Mouse (Mus musculus) lung, adult 2 months (tissue): Measurements from ENCODE around the gene Per2. TPM values are rescaled to one million over a fixed set of nuclear protein-coding genes. Genes with fewer than 3 reads are reported as not detected.
A peak's percentile ranks its signal among the peaks of the same experiment; 100 is the strongest.

ENCODE experiments used
- DNase-seq: peaks from one replicate; pipeline ENCODE4 v3.0.0; 2022
- H3K4me1 ChIP-seq: fragments of 200-500 bp; 2 replicates; pipeline ENCODE4 v1.6.1; 2011; ENCODE audit warnings: low read length; ENCODE audit not compliant: control insufficient read depth, insufficient read depth
- H3K4me3 ChIP-seq: fragments of 200-500 bp; replicated peaks from 2 replicates; pipeline ENCODE3; 2011; ENCODE audit warnings: low read depth, mild to moderate bottlenecking, control low read depth, low read length; ENCODE audit errors: extremely low read depth
- CTCF ChIP-seq: fragments of 200-500 bp; IDR thresholded peaks from 2 replicates; pipeline ENCODE4 v1.5.1; 2011; ENCODE audit warnings: mild to moderate bottlenecking, low read length, control low read depth; ENCODE audit not compliant: insufficient read depth
- POLR2A ChIP-seq: fragments of 200-500 bp; IDR thresholded peaks from 2 replicates; pipeline ENCODE4 v1.6.1; 2011; ENCODE audit warnings: low read depth, mild to moderate bottlenecking, control low read depth, low read length, borderline replicate concordance; ENCODE audit errors: extremely low read depth
- WGBS: fragments of 180-500 bp; shearing (Covaris S2); methylation state at CpG from one replicate; pipeline ENCODE4 v1.1.7; 2018; 5-methylcytosine and 5-hydroxymethylcytosine counted together
- polyA plus RNA-seq: library from polyadenylated mRNA; depleted of rRNA; stranded (reverse); fragments of >200 nt; gene quantifications from 2 replicates; pipeline ENCODE4 v1.2.3, GENCODE M21; 2012

The Per2 gene
- polyA plus RNA-seq, 1 experiment: 6.9 TPM

- no peak for TF ChIP-seq POLR2A
- TF ChIP-seq CTCF: no peak
- H3K4me1 ChIP-seq: peaks cover 2% of the 10 kb centered on the region; the same call in 1 of the 2 replicates
- 88% methylated on average over 13 of the region's 13 CpGs for WGBS
- no peak for DNase-seq
- H3K4me3 ChIP-seq: no peak overlapping the region
Measured at GRCm38 (mm10) chr1:91463336-91463995, 4.3 kb upstream of the Per2 start.

- TF ChIP-seq POLR2A: no peak
- TF ChIP-seq CTCF: no peak
- DNase-seq: no peak
- WGBS: 47% methylated on average over 4 of the region's 4 CpGs
- Histone ChIP-seq H3K4me1 (peaks cover 18% of the 10 kb centered on the region), H3K4me3 (no peak overlapping the region)
Measured at GRCm38 (mm10) chr1:91460564-91460963, 1.4 kb upstream of the Per2 start.

GRCm38 (mm10) chr1:91460069-91460468 is 945 bp upstream of the Per2 start:
- Histone ChIP-seq H3K4me1 (peaks cover 20% of the 10 kb centered on the region), H3K4me3 (no peak overlapping the region)
- WGBS: 33% methylated on average over 7 of the region's 7 CpGs
- TF ChIP-seq CTCF: no peak
- no peak for TF ChIP-seq POLR2A
- DNase-seq: no peak

DNA sequence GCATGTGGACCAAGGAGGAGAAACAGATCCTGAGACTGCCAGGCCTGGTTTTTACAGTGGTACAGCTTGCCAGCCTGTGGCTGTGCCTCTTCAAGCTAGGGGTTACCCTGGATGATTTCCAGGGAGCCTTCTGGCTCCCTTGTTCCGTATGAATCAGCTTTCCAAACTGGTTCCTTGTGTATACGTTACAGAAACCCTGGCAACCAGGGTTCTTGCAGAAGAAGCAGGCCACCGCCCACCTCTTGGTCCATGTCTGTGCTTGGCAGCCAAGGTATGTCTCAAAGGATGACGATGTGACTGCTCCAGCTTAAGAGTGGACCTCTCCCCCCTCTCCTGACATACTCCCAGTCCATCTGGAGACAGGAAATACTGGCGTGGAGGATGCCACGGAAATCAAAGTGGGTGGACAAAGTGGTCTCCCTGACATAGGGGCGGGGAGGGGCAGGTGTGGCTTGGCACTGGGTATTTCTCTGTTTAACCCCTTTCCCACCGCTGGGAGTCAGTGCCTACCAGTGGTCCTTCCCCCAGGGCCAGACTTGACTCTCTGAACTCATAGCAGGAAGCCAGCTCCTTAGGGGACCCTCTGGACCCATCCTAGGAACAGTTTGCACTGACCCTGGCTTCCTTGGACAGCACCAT is 782 bp downstream of the Per2 start:
- 5% methylated on average over 8 of the region's 8 CpGs for whole genome bisulfite sequencing
- peaks cover 27% of the 10 kb centered on the region for H3K4me1 ChIP-seq
- TF ChIP-seq CTCF: no peak
- TF ChIP-seq POLR2A: peak; percentile 34; the same call in 1 of the 2 replicates
- peak overlapping the region; percentile 93 for H3K4me3 ChIP-seq
- DNase-seq: peak; percentile 74

GRCm38 (mm10) chr1:91457698-91458097 is 1.4 kb downstream of the Per2 start:
- Histone ChIP-seq H3K4me1 (peaks cover 27% of the 10 kb centered on the region), H3K4me3 (peak overlapping the region; percentile 44)
- peak; percentile 47 for DNase-seq
- 21% methylated on average over 5 of the region's 5 CpGs for WGBS
- 0 out of 2 replicates have a peak, but pooled peaks have one; percentile 9 for TF ChIP-seq POLR2A
- TF ChIP-seq CTCF: no peak

DNA sequence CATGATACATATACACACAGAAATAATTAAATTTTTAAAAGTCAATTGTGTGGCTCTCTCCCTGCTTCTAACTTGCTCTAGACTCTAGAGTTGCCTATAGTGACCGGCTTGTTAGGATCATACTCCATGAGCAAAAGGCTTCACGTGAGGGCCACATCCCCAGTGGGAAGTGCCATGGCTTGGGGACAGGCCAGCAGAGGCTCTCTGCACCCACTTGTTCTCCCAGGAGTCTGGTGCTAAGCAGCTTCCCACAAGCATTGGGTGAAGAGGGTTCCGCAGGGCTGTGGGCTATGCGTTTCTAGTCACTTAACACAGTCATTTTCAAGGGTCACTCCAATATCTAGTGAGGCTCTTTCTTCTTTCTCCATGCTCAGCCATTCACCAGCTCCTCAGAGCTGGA is 2.0 kb downstream of the Per2 start:
- no peak overlapping the region for H3K4me3 ChIP-seq
- H3K4me1 ChIP-seq: peaks cover 28% of the 10 kb centered on the region
- WGBS: 63% methylated on average over 4 of the region's 4 CpGs
- DNase-seq: peak; percentile 57
- TF ChIP-seq CTCF (no peak), POLR2A (peak; percentile 32; the same call in 1 of the 2 replicates)

GRCm38 (mm10) chr1:91456301-91456801 is 2.8 kb downstream of the Per2 start:
- DNase-seq: peak; percentile 80
- WGBS: 6% methylated on average over 11 of the region's 11 CpGs
- Histone ChIP-seq H3K4me1 (peaks cover 35% of the 10 kb centered on the region), H3K4me3 (peak overlapping the region; percentile 26)
- TF ChIP-seq CTCF: no peak
- TF ChIP-seq POLR2A: peak; percentile 8; the same call in 1 of the 2 replicates

GRCm38 (mm10) chr1:91455661-91456161 is 3.4 kb downstream of the Per2 start:
- TF ChIP-seq POLR2A: no peak
- TF ChIP-seq CTCF: no peak
- Histone ChIP-seq H3K4me1 (peaks cover 35% of the 10 kb centered on the region), H3K4me3 (peak overlapping the region; percentile 3)
- peak; percentile 72 for DNase-seq
- WGBS: 28% methylated on average over 7 of the region's 7 CpGs

GRCm38 (mm10) chr1:91454927-91455326 is 4.2 kb downstream of the Per2 start:
- DNase-seq: no peak
- Histone ChIP-seq H3K4me1 (peaks cover 35% of the 10 kb centered on the region), H3K4me3 (no peak overlapping the region)
- TF ChIP-seq POLR2A (no peak), CTCF (no peak)
- 86% methylated on average over 3 of the region's 3 CpGs for WGBS
